Mouse (Mus musculus): Measurements from ENCODE around the gene Nop9.

Nop9 gene

GRCm38 (mm10) chr14:55745180-55745860, at the start of gene Nop9, which contains the start of gene Dhrs1:
Nop9 (plus strand) TSS chr14:55745693.
Dhrs1 (minus strand) TSS chr14:55745690.
- peak; percentile 89 for DNase-seq (ENCODE audit: low read depth, low spot score)

- DNase-seq (ENCODE audit: low read depth, low spot score): no peak
Observed at GRCm38 (mm10) chr14:55697226-55697625, 48.3 kb upstream of the Nop9 start.

- DNase-seq (ENCODE audit: low read depth, low spot score): no peak
Observed at GRCm38 (mm10) chr14:55701131-55701530, 44.4 kb upstream of the Nop9 start.

- no peak for DNase-seq (ENCODE audit: low read depth, low spot score)
Observed at GRCm38 (mm10) chr14:55702761-55703160, 42.7 kb upstream of the Nop9 start.

DNA sequence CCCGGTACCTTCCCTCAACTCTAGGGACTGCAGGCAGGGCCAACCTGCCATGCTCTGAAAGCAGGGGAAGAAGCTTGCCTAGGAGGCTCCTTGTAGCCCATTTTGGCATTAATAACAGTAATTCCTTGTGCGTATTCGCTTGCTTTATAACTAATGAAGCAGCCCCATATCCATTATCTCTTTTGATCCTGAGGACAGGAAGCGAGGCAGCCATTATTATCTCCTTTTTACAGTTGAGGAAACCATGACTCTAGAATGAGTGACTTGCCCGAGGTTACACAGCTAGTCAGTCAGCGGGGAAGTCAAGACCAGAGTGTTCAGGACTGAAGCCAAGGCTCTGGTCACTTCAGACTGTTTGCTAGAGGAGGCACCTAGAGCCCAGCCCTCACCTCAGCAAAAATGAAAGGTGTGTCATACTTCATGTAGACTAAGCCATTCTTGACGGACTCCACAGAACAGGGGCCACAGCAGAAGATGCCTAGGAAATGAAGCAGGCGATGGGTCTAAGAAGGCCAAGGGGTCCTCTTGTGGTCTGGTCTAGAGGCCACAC, 39.4 kb upstream of the Nop9 start:
- DNase-seq (ENCODE audit: low read depth, low spot score): no peak

DNA sequence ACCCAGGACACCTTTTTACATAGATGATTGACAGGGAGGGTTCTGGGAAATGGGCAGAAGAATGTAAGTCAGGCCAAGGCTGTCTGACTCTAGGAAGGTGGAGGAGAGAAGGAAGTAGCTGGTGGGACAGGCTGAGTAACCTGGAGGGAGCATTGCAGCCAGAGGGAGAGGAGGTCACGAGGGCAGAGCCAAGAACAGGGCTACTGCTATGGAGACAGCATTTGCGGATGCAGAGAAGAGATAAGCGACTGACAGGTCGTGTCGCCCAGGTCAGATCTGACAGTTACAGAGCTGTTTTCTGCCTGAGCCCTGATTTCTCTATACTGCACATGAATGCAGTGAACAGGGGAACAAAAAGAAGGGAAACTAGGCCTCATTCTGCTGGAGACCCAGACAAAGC, 38.1 kb upstream of the Nop9 start:
- no peak for DNase-seq (ENCODE audit: low read depth, low spot score)

- no peak for DNase-seq (ENCODE audit: low read depth, low spot score)
Observed at GRCm38 (mm10) chr14:55709509-55709908, 36.0 kb upstream of the Nop9 start.

DNA sequence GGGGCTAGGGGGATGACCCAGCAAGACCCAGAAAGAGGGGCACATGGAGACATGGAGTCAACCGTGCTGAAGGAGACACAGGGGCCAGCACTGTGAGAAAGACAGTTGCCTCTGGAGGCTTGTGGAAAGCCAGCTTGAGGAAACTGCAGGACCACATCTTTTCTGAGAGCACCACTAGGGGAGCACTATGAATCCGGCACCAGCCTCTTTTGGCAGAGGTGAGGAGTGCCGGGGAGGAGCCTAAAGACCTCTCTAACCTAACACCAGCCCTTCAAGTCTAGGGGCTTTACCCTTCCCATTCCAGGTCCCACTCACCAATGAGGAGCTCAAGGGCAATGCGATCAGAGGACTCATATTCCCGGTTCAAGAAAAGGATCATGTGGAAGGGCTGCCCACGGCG, 33.7 kb upstream of the Nop9 start:
- DNase-seq (ENCODE audit: low read depth, low spot score): no peak

DNA sequence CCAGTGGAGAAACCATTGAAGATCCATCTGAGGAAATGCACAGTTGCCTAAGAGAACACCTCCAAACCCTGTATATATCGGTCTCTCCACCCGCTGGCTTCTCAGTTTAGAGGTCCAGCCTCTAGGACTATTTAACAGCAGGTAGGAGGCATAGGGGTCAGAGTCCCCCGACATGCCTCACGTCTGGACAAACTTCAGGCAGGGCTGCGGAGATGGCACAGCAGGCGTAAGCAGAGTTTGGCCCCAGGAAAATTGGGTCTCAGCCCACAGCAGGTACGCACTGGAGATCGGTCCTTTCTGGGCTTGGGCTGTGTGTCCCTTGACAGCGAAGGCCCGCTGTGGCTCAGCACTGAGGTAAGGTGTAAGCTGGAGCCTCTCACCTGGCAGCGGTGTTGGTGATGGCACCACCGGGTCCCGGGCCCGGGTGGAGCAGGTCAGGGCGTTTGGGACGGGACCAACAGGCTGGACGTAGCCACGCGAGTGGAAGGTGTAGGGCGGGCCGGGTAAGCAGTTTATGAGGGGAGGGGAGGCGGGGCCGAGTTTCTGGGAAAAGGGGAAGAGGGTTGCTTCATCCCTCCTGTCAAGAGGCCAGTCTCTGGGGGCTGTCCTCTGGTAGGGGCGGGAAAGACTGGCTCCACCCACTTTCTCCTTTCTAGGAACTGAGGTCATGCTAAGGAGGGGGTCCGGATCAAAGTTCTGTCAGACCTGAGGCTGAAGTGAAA, 32.3 kb upstream of the Nop9 start:
- no peak for DNase-seq (ENCODE audit: low read depth, low spot score)

DNA sequence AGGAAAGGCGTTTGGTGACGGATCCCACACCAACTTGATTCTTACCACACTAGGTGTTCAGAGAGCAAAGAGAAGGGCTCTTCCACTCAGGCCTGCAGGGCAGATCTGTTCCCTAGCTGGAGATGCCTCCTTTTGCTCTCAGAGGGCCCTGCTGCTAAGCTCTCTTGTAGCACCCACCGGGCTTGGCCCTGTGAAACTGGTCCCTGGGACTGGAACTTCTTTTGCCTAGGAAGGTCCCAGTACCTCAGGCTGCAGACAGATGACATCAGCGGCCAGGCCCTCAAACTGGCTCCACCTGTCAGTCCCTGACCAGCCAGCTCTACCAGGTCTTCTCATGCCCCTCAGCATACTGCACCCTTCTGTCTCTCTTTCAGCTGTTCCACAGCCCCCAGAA, 31.8 kb upstream of the Nop9 start, which contains the start of gene Tgm1:
TSS of gene Tgm1 (minus strand) at position 198 of the 394 bp plus-strand sequence.
- DNase-seq (ENCODE audit: low read depth, low spot score): no peak

GRCm38 (mm10) chr14:55714893-55715292, 30.6 kb upstream of the Nop9 start:
- no peak for DNase-seq (ENCODE audit: low read depth, low spot score)

DNA sequence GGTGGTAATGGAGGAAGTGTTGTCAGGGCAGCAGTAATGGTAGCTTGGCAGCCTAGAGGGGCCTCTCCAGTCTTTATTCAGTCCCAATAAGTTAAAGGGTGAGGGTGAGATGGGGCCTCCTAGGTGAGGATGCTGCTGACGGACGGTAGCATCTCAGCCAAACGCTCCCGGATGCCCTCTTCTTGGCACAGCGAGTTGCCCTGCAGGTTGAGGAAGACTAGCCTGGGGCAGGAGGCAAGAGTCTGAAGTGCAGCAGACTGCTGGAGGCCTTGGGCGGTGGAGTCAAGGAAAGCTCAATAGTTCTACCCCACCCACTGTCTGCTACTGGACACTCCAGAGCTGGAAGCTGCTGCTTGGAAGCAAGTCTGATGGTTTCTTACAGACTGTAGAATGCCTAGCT, 29.2 kb upstream of the Nop9 start:
- no peak for DNase-seq (ENCODE audit: low read depth, low spot score)

- DNase-seq (ENCODE audit: low read depth, low spot score): no peak
Observed at GRCm38 (mm10) chr14:55716884-55717283, 28.6 kb upstream of the Nop9 start.

- no peak for DNase-seq (ENCODE audit: low read depth, low spot score)
Observed at GRCm38 (mm10) chr14:55719737-55720136, 25.8 kb upstream of the Nop9 start.

DNA sequence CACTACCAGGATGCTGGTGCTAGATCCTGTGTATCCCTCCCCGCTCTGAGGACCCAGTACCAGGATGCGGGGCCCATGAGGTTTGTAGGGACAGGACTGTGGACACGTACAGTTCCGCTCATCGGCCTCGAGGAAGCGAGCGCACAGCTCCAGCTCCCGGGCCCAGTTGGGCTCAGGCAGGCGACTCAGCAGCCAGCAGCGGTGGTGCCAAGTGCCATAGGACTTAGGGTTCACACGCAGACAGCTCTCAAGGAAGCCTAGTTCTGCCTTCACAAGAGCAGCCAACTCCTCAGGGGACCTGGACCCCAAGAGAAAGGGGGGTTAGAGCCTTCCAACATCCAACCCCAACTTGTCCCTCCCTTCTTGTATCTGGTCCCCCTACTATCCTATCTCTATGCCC, 24.8 kb upstream of the Nop9 start:
- DNase-seq (ENCODE audit: low read depth, low spot score): no peak

DNA sequence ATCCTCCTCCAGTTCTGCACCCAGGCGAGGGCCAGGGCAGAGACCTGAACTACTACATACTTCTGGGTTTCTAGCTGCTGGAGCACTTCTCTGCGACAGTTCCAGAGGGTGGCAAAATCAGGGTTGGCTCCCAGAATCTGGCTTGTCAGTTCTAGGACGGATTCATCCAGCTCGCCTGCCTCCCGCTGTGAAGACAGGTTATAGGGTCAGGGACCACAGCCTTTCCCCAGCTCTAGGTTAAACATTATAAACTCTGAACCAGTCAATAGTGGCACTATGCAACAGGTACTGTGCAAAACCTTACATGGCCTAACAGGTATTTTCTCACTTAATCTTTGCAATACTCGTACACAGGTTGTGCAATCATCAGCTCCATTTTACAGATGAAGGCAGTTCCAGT, 24.4 kb upstream of the Nop9 start:
- no peak for DNase-seq (ENCODE audit: low read depth, low spot score)

- DNase-seq (ENCODE audit: low read depth, low spot score): peak; percentile 92
Observed at GRCm38 (mm10) chr14:55721700-55722437, 23.6 kb upstream of the Nop9 start, which contains the start of gene Rabggta. Rabggta (minus strand) TSS chr14:55722263.

- DNase-seq (ENCODE audit: low read depth, low spot score): no peak
Observed at GRCm38 (mm10) chr14:55722438-55722945, 23.0 kb upstream of the Nop9 start.

GRCm38 (mm10) chr14:55723433-55723832, 22.1 kb upstream of the Nop9 start:
- no peak for DNase-seq (ENCODE audit: low read depth, low spot score)

DNA sequence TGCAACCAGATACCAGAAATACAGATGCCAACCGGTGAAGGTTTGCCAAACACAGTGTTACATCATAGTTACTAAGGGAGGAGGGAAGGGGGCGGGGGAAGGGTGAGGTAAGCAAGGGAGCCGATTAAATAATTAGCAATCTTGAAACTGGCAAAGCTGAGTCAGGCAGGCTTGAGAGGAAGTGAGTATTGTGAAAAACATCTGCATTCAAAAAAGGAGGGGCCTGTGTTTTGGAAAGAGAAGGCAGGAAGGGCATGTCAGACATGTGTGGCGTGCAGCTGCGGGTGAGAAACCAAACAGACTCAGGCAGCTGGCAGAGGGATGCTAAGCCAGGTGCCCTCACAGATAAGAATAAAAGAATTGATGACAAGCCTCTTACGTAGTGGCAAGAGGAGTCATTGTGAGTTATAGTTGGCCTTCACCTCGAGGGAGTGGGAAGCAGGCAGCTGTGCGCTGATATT, 21.1 kb upstream of the Nop9 start:
- DNase-seq (ENCODE audit: low read depth, low spot score): no peak

DNA sequence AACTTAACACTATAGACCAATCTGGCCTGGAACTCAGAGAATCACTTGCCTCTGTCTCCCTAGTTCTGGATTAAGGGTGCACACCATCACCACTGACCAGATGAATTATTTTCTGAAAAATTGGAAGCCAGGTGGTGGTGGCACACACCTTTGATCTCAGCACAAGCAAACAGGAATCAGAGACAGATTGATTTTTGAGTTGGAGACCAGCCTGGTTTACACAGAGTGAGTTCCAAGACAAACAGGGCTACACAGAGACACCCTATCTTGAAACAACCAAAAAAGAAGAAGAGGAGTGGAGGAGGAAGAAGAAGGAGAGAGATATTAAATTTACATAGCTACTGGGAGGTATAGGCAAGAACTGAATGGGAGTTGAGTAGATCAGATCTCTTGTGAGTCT, 19.2 kb upstream of the Nop9 start:
- no peak for DNase-seq (ENCODE audit: low read depth, low spot score)

All from mesoderm, embryonic 11.5 days (tissue).